Mouse (Mus musculus) E14TG2a.4 (cell line): ENCODE data around the gene Med19.

Source experiments
- CTCF ChIP-seq: conservative IDR thresholded peaks from 2 replicates; pipeline ENCODE4 v1.5.1; 2014; ENCODE audit warnings: low read length
- NANOG ChIP-seq: IDR thresholded peaks from 2 replicates; pipeline ENCODE4 v1.6.1; 2014; ENCODE audit warnings: borderline replicate concordance, low read length, mixed read lengths
- POU5F1 ChIP-seq: IDR thresholded peaks from 2 replicates; pipeline ENCODE4 v1.6.1; 2014; ENCODE audit warnings: low read length, borderline replicate concordance

GRCm38 (mm10) chr2:84721182-84721581, 43.0 kb downstream of the Med19 start:
- TF ChIP-seq CTCF (no peak), POU5F1 (no peak), NANOG (no peak)
